Mouse (Mus musculus): ENCODE measurements around the gene Lin28b. TPM values are rescaled to one million over a fixed set of nuclear protein-coding genes. Genes with fewer than 3 reads are reported as not detected.

The Lin28b gene
- total and polyA plus RNA-seq, 2 experiments: not detected

DNA sequence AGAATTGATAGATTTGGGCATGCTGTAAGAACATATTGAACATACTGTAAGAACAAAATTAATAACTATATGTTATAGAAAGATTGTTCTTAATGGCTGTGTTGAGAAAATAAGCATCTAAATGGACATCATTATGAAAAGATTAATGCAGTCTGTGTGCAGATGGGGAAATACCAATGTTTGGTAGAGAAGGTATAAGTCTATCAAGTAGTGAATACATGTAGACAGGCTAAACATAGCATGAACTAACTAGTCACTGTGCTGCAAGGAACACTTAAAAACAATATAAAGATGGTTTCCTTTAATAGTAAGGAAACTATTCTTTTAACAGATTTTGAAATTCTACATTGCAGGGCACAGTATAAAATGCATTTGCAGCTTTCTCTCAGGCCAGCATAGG lies 39.6 kb downstream of the Lin28b start:
- Histone ChIP-seq H3K27ac (replicated peaks; ENCODE audit: insufficient read depth, low read depth, low read length) (no peak overlapping the region), H3K9ac (ENCODE audit: low read depth, low read length) (no peak overlapping the region), H3K4me1 (ENCODE audit: control insufficient read depth, insufficient read depth, low read length) (0 out of 2 replicates have a peak, but pooled peaks cover 2% of the 10 kb centered on the region), H3K27me3 (ENCODE audit: control insufficient read depth, insufficient read depth, low read length) (no peaks in the 10 kb centered on the region), H3K36me3 (ENCODE audit: control insufficient read depth, insufficient read depth, low read length) (no peaks in the 10 kb centered on the region), H3K79me2 (ENCODE audit: control insufficient read depth, insufficient read depth, low read length) (no peaks in the 10 kb centered on the region), H3K4me3 (ENCODE audit: insufficient read depth, low read depth, low read length) (no peak overlapping the region)
- no peak for DNase-seq (ENCODE audit: extremely low read depth, low read depth, low spot score)
- no peak for TF ChIP-seq CTCF (IDR thresholded peaks at IDR 0.05; ENCODE audit: low read depth, low read length)
- TF ChIP-seq POLR2A (IDR thresholded peaks at IDR 0.05; ENCODE audit: extremely low read depth, insufficient read depth, low read length): no peak

DNA sequence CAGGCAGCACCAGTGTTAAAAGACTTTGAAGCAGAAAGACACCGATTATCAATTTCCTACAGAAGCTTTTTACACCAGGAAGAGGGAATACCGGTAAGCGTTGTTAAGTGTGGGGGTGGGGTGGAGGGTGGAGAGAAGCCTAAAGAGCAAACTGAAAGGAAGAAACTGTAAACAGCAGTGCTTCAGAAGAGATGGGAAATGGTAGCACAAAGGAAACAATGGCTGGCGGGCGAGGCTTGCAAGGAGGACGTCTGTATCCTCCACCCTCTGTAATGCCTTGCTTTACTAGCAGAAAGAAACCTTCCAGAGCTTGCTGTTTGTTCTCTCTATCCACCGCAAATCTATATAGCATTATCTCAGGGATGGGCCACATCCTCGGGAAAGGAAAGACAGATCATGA lies 40.0 kb downstream of the Lin28b start:
- no peak for TF ChIP-seq POLR2A (IDR thresholded peaks at IDR 0.05; ENCODE audit: extremely low read depth, insufficient read depth, low read length)
- Histone ChIP-seq H3K4me1 (ENCODE audit: control insufficient read depth, insufficient read depth, low read length) (0 out of 2 replicates have a peak, but pooled peaks cover 2% of the 10 kb centered on the region), H3K27me3 (ENCODE audit: control insufficient read depth, insufficient read depth, low read length) (no peaks in the 10 kb centered on the region), H3K79me2 (ENCODE audit: control insufficient read depth, insufficient read depth, low read length) (no peaks in the 10 kb centered on the region), H3K4me3 (ENCODE audit: insufficient read depth, low read depth, low read length) (no peak overlapping the region), H3K9ac (ENCODE audit: low read depth, low read length) (no peak overlapping the region), H3K36me3 (ENCODE audit: control insufficient read depth, insufficient read depth, low read length) (no peaks in the 10 kb centered on the region), H3K27ac (replicated peaks; ENCODE audit: insufficient read depth, low read depth, low read length) (no peak overlapping the region)
- 4% methylated on average over 8 of the region's 8 CpGs for WGBS
- DNase-seq (ENCODE audit: extremely low read depth, low read depth, low spot score): no peak

DNA sequence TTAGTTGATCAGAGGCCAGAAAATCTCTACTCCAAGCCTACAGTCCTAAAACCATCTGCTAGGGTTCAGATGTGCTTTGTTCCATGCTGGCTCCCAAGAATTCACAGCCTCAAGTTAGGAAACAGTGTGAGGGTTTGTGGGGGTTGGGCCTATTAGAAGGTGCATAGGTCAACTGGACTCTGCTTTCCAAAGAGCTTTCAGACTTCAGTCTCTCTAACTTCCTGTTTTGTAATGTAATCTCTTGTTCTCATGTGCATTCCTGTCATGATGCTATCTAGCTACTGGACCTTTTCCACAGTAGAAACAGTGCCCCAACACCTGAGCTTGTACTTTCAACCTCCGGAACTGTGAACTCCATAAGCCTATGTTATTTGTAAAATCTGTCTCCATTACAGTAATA lies 63.8 kb downstream of the Lin28b start:
- Histone ChIP-seq H3K4me3 (ENCODE audit: insufficient read depth, low read depth, low read length) (no peak overlapping the region), H3K9ac (ENCODE audit: low read depth, low read length) (no peak overlapping the region), H3K79me2 (ENCODE audit: control insufficient read depth, insufficient read depth, low read length) (no peaks in the 10 kb centered on the region), H3K27me3 (ENCODE audit: control insufficient read depth, insufficient read depth, low read length) (no peaks in the 10 kb centered on the region), H3K27ac (replicated peaks; ENCODE audit: insufficient read depth, low read depth, low read length) (no peak overlapping the region), H3K4me1 (ENCODE audit: control insufficient read depth, insufficient read depth, low read length) (no peaks in the 10 kb centered on the region), H3K36me3 (ENCODE audit: control insufficient read depth, insufficient read depth, low read length) (no peaks in the 10 kb centered on the region)
- peak; percentile 28 for DNase-seq (ENCODE audit: extremely low read depth, low read depth, low spot score)
- WGBS: 22% methylated on average over 1 of the region's 1 CpGs
- no peak for TF ChIP-seq POLR2A (IDR thresholded peaks at IDR 0.05; ENCODE audit: extremely low read depth, insufficient read depth, low read length)
- TF ChIP-seq CTCF (IDR thresholded peaks at IDR 0.05; ENCODE audit: low read depth, low read length): no peak

DNA sequence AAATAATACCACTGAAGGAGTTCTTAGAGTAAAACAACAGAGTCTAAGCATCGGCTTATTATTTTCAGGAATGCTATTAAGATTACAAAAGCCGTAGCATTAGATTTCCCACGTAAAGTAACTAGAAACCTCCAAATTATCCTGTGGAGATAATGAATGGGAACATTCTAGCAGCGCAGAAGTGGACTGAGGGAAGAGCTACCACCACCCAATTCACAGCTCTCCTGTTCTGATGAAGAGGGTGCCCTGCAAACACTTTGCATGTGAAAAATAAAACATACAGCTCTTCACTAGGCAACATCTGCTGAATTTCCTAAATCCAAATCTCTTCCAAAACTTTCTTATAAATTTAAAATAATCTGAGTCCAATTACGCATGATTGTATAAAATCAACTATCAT lies 74.1 kb downstream of the Lin28b start:
- DNase-seq (ENCODE audit: extremely low read depth, low read depth, low spot score): no peak
- Histone ChIP-seq H3K27me3 (ENCODE audit: control insufficient read depth, insufficient read depth, low read length) (no peaks in the 10 kb centered on the region), H3K4me3 (ENCODE audit: insufficient read depth, low read depth, low read length) (no peak overlapping the region), H3K79me2 (ENCODE audit: control insufficient read depth, insufficient read depth, low read length) (no peaks in the 10 kb centered on the region), H3K9ac (ENCODE audit: low read depth, low read length) (no peak overlapping the region), H3K36me3 (ENCODE audit: control insufficient read depth, insufficient read depth, low read length) (no peaks in the 10 kb centered on the region), H3K27ac (replicated peaks; ENCODE audit: insufficient read depth, low read depth, low read length) (no peak overlapping the region), H3K4me1 (ENCODE audit: control insufficient read depth, insufficient read depth, low read length) (no peaks in the 10 kb centered on the region)
- TF ChIP-seq POLR2A (IDR thresholded peaks at IDR 0.05; ENCODE audit: extremely low read depth, insufficient read depth, low read length) (no peak), CTCF (IDR thresholded peaks at IDR 0.05; ENCODE audit: low read depth, low read length) (no peak)
- WGBS: 91% methylated on average over 5 of the region's 5 CpGs

DNA sequence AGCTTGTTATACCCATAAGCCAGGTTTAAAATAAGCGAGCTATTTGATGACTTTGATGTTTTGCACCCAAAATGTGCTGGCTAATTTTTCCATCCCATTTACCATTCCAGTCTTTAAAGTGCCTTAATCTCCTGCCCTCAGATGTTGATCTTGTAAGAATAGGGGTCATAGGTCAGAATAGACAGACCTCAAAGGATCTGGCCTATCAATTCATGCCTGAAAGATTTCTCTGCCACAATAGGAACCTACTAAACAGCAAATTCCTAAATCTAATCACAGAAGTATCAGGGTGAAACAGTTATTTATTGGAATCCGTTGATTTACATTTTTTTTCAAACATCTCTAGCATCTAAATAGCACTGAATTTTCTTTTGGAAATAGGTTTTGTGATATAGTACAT lies 74.5 kb downstream of the Lin28b start:
- H3K27ac ChIP-seq (replicated peaks; ENCODE audit: insufficient read depth, low read depth, low read length): no peak overlapping the region
- no peak overlapping the region for H3K4me3 ChIP-seq (ENCODE audit: insufficient read depth, low read depth, low read length)
- no peak for TF ChIP-seq CTCF (IDR thresholded peaks at IDR 0.05; ENCODE audit: low read depth, low read length)
- H3K36me3 ChIP-seq (ENCODE audit: control insufficient read depth, insufficient read depth, low read length): no peaks in the 10 kb centered on the region
- WGBS: 85% methylated on average over 2 of the region's 2 CpGs
- no peak for DNase-seq (ENCODE audit: extremely low read depth, low read depth, low spot score)
- H3K79me2 ChIP-seq (ENCODE audit: control insufficient read depth, insufficient read depth, low read length): no peaks in the 10 kb centered on the region
- H3K9ac ChIP-seq (ENCODE audit: low read depth, low read length): no peak overlapping the region
- no peaks in the 10 kb centered on the region for H3K4me1 ChIP-seq (ENCODE audit: control insufficient read depth, insufficient read depth, low read length)
- H3K27me3 ChIP-seq (ENCODE audit: control insufficient read depth, insufficient read depth, low read length): no peaks in the 10 kb centered on the region

DNA sequence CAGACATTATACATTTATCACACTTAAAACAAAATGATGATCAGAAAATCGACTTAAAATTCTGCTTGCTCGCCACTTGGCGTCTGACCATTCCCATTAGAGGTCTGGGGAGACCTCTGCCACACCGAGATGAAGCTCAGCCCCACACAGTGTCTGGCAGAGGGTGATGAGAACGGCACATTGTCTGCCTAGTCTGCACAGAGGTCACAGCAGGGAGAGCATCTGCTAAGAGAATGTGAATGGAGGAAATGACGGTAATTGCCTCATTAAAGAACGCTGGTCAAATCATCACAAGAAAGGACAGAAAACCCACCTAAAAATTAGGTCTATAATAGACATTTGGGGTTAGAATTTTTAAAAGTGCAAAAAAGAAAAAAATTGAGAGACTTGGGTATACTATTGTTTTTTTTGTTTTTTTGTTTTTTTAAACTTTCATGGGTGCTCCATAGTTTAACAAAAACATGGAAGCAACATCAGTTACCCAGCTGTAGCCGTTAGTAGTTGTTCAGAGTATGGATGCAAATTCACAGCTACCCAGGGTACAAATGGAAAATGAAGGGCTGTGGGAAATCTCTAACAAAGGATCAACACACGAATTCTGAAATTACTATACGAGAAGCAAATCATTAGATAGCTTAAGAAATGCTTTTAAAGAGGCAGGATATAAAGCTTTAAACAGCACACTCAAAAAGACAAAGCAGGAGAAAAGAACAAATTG lies 75.4 kb downstream of the Lin28b start:
- H3K27me3 ChIP-seq (ENCODE audit: control insufficient read depth, insufficient read depth, low read length): no peaks in the 10 kb centered on the region
- no peak for DNase-seq (ENCODE audit: extremely low read depth, low read depth, low spot score)
- no peak for TF ChIP-seq CTCF (IDR thresholded peaks at IDR 0.05; ENCODE audit: low read depth, low read length)
- TF ChIP-seq POLR2A (IDR thresholded peaks at IDR 0.05; ENCODE audit: extremely low read depth, insufficient read depth, low read length): no peak
- 81% methylated on average over 10 of the region's 10 CpGs for WGBS
- no peaks in the 10 kb centered on the region for H3K4me1 ChIP-seq (ENCODE audit: control insufficient read depth, insufficient read depth, low read length)
- H3K4me3 ChIP-seq (ENCODE audit: insufficient read depth, low read depth, low read length): no peak overlapping the region
- no peaks in the 10 kb centered on the region for H3K79me2 ChIP-seq (ENCODE audit: control insufficient read depth, insufficient read depth, low read length)
- H3K9ac ChIP-seq (ENCODE audit: low read depth, low read length): no peak overlapping the region
- H3K36me3 ChIP-seq (ENCODE audit: control insufficient read depth, insufficient read depth, low read length): no peaks in the 10 kb centered on the region
- H3K27ac ChIP-seq (replicated peaks; ENCODE audit: insufficient read depth, low read depth, low read length): no peak overlapping the region
